Mouse (Mus musculus) lung, postnatal 14 days (tissue): ENCODE results near the gene H2-Q7.
"Not testable (repeated sequence)": the region's sequence is repeated elsewhere in the genome, so short reads cannot be mapped to it uniquely, and the experiment has no call there.

Source experiments
- DNase-seq: peaks from one replicate; pipeline ENCODE4 v3.0.0; 2021

The H2-Q7 gene

DNA sequence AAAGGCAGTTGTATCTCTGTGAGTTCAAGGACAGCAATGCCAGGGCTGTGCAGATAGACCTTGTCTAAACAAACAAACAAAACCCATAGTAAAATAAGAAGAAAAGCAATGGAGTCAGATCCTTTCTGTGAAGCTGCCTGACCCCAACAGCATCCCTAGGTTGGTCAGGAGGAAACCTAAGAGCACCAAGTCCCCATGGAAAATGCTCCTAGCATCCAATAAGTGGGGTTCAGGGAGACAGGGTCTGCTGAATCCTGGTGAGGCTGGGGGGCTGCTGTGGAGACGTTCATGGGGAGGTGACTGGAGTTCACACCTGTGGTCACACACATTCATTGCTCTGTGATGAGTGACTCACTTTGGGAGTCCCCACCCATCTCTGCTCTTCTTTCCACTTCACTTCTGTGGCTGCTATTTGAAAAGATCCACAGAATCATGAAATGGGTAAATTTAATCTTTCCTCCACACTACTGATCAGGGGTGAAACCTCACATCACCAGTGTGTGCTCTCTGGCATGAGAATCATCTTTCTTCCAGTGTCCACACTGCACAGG, 1.5 kb upstream of the H2-Q7 start:
- not testable (repeated sequence) for DNase-seq

DNA sequence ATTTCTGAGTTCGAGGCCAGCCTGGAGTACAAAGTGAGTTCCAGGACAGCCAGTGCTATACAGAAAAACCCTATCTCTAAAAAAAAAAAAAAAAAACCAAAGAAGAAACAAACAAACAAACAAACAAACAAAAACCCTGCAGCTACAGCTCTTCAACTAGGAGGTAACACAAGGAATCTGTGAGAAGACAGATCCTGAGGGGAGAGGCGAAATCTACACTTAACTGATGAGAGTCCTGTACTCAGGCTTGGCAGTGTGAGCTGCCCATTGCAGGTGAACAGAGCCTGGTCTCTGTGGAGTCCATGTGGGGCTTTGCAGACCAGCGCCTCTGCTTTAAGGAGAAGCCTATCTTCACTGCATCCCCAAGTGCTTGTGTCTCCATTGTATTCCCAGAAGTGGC, 560 bp upstream of the H2-Q7 start:
- DNase-seq: not testable (repeated sequence)

DNA sequence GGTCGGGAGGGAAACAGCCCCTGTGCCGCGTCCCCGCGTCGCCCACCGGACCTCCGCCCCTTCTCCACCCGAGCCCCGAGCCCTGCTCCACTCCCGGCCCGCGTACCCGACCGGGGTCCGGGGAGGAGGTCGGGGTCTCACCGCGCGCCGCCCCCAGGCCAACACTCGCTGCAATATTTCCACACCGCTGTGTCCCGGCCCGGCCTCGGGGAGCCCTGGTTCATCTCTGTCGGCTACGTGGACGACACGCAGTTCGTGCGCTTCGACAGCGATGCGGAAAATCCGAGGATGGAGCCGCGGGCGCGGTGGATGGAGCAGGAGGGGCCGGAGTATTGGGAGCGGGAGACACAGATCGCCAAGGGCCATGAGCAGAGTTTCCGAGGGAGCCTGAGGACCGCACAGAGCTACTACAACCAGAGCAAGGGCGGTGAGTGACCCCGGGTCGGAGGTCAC, 366 bp downstream of the H2-Q7 start:
- DNase-seq: not testable (repeated sequence)

DNA sequence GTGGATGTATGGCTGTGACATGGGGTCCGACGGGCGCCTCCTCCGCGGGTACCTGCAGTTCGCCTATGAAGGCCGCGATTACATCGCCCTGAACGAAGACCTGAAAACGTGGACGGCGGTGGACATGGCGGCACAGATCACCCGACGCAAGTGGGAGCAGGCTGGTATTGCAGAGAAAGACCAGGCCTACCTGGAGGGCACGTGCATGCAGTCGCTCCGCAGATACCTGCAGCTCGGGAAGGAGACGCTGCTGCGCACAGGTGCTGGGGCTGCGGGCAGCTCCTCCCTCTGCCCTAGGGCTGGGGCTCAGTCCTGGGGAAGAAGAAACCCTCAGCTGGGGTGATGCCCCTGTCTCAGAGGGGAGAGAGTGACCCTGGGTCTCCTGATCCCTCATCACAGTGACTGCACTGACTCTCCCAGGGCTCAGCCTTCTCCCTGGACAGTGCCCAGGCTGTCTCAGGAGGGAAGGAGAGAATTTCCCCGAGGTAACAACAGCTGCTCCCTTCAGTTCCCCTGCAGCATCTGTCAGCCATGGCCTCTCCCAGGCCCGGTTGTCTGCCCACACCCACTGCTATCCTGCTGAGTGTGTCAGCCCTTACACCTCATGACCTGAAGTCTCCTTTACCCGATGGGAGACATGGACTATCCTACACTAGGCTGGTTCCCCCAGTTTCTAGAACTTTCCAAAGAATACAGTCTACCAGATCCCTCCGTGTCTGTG, 1.1 kb downstream of the H2-Q7 start:
- DNase-seq: not testable (repeated sequence)

DNA sequence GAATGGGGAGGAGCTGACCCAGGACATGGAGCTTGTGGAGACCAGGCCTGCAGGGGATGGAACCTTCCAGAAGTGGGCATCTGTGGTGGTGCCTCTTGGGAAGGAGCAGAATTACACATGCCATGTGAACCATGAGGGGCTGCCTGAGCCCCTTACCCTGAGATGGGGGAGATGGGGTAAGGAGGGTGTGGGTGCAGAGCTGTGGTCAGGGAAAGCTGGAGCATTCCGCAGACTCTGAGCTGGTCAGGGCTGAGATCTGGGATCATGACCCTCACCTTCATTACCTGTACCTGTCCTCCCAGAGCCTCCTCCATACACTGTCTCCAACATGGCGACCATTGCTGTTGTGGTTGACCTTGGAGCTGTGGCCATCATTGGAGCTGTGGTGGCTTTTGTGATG, 3.4 kb downstream of the H2-Q7 start:
- DNase-seq: not testable (repeated sequence)

DNA sequence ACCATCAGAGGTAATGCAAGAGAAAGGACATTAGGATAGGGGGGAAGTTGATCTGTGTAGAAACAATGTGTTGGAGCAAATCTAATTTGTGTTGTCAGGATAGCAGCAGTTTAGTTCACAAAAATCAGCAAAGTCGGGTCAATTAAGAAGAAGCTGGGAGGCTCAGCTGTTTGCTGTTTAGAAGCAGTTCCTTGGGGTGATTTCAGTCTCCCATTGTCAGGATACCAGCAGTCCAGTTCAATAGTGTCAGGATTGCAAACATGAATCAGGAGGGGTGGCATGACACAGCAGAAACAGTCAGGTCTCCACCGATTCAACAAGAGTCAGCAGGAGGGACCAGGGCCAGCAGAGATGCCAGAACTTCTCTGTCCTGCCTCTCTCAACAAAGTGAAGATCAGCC, 5.6 kb downstream of the H2-Q7 start:
- not testable (repeated sequence) for DNase-seq

DNA sequence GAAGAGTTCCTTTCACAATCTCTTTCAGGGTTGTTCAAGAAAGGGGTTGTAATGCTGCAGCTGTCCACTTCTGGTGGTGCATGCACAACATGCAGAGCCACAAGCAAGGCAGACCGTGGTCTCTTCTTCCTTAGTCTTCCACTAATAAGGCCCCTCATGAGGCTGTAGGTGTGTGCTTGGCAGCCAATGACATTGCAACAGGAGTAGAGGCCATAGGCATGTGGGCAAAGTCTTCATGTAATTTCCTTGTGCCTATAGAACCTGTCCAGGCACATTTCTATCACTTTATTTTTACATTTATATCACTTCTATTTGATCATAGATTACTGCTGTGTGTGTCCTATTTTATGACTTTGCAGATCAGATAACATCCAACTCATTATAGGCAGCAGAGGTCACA, 19.3 kb downstream of the H2-Q7 start:
- DNase-seq: not testable (repeated sequence)

DNA sequence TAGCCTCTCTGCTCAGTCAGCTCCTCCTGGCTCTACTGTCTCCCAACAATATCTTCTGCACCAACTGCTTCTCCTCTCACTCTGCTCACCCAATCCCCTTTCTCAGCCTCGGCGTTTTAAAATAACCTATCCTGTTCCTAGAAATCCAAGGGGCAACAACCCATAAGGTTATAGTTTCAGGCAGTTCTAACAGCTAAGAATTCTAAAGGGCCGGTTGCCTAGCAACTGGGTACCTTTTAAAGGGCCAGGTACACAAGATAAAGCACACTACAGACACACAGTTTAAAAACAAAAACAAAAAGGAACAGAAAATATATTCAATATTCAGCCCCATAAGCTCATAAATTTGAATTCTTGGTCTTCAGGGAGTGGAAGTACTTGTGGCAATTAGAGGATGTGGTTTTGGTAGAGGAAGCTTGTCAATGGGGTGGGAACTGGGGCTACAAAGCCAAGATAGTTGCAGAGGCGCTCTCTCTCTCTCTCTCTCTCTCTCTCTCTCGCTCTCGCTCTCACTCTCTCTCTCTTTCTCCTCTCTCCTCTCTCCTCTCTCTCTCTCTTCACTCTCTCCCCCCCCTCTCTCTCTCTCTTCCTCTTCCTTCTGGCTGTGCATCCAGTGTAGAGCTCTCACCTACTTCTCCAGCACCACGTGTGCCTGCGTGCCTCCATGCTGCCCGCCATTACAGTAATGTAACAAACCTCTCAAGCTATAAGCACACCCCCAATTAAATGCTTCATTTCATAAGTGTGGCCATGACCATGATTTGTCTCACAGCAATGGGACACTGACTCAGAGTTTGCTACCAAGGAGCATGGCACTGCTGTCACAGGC, 21.8 kb downstream of the H2-Q7 start:
- DNase-seq: not testable (repeated sequence)

DNA sequence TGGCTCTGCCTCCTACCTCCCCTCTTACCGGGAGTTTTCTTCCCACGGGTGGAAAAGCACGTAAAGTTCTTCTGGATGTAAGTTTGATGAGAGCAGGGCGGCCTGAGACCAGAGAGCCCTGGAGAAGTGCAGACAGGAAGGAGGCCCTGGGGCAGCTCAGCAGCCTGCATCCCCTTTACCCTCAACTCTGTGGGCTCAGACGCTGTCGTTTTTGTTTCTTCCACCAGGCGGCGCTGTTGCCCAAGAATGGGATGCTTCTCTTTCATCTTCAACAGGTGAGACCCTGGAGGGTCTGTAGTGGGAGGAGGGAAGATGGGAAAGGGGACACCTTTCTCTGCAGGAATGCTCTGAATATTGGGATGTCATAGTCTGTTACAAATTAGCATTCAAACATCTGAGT, 26.7 kb downstream of the H2-Q7 start:
- not testable (repeated sequence) for DNase-seq

DNA sequence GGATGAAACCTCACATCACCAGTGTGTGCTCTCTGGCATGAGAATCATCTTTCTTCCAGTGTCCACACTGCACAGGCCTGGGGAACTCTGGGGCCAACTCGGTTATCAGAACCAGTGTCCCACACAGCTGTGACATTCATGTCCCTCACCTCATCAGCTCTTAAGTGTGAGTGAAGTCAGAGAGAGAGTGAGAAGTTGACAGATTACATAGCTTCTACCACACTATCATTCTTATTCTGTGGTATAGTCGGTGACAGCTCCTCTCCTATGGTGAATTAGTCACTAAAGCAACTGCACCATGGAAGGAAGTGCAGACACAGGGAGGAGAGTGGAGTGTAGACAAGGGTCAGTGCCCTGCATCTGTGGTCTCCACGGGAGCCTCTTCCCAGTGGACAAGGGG, 30.0 kb downstream of the H2-Q7 start:
- DNase-seq: not testable (repeated sequence)

DNA sequence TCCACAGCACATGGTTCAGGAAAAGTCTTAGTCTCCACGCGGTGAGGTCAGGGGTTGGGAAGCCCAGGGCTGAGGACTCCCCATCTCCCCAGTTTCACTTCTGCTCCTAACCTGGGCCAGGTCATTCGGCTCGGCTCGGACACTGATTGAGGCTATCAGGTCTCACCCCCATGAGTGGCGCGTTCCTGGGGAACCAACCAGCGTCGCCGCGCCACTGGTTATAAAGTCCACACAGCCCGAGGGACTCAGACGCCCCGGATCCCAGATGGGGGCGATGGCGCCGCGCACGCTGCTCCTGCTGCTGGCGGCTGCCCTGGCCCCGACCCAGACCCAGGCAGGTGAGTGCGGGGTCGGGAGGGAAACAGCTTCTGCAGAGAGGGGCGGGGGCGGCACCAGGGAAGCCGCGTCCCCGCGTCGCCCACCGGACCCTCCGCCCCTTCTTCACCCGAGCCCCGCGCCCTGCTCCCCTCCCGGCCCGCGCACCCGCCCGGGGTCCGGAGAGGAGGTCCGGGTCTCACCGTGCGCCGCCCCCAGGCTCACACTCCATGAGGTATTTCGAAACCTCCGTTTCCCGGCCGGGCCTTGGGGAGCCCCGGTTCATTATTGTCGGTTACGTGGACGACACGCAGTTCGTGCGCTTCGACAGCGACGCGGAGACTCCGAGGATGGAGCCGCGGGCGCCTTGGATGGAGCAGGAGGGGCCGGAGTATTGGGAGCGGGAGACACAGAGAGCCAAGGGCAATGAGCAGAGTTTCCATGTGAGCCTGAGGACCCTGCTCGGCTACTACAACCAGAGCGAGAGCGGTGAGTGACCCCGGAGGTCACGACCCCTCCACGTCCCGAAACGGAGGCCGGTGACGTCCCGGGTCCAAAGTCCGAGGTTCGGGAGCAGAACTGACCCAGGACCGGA, 31.1 kb downstream of the H2-Q7 start, which contains the start of gene H2-Q10:
Gene H2-Q10 (plus strand): TSS at position 248 of the 910 bp plus-strand sequence.
- no peak for DNase-seq

DNA sequence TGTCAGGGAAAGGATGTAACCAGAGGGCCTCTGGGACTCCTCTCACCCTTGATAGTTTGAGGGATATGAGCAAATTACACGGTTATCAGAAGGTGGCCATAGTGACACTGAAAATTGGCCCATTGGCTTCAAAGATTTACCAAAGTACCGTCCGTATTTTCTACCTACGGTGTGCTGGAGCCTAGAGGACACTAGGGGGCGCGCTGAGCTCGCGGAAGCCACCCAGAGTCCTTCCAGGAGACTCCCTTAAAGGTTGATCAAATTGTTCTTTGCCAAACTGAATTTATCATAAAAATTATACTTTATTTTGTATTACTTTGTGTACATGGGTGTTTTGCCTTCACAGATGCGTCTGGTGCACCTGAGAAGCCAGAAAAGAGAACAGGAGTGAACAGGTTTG, 45.1 kb downstream of the H2-Q7 start:
- DNase-seq: peak; percentile 76

DNA sequence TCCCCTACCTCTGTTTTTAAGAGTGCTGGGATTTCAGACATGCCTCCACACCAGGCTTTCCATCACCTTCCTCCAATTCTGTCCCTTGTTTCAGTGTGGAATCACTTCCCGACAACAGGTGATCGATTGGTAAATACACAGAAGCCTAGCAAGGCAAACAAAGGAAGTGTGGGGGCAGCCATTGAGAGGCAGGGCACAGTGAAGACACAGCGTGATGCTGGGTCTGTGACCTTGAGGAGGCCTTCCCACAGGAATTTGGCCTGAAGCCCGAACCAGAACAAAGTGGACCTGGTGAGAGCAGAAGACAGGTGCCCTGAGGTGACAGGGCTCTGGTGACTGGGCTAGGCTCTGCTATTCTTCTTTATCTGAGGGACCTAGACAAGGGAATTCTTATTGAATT, 46.7 kb downstream of the H2-Q7 start:
- no peak for DNase-seq

DNA sequence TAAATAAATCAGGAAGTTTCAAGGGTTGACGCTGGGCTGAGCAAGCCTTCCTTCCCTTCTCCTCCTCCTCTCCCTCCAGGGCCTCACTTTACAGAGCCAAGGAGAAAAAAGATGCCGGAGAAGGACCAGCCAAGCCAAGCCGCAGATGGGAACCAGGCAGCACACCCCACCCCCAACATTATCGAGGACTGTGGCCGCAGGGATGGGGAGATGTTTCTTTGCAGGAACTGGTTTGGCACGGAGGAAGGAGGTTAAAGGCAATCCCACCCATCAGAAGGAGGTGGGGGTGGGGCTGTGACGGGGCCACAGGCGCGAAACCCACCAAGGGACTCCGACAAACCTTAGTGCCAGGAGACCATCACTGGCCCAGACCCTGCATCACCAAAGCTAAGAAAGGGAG, 47.8 kb downstream of the H2-Q7 start:
- DNase-seq: no peak

DNA sequence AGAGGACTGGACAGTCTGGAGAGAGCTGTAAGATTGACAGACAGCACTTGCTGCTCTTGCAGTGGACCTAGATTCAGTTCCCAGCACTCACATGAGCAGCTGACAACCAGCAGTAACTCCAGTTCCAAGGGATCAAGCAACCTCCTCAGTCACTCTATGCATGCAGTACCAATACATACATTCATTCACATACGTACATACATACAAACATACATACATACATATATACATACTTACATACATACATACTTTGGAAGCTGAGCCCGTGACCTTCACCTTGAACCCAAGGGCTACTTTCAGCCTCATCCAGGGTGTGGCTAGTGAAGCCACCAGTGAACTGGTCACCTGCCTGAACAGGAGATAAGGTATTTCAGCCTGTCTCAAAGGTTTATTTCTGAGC, 49.1 kb downstream of the H2-Q7 start:
- DNase-seq: no peak

DNA sequence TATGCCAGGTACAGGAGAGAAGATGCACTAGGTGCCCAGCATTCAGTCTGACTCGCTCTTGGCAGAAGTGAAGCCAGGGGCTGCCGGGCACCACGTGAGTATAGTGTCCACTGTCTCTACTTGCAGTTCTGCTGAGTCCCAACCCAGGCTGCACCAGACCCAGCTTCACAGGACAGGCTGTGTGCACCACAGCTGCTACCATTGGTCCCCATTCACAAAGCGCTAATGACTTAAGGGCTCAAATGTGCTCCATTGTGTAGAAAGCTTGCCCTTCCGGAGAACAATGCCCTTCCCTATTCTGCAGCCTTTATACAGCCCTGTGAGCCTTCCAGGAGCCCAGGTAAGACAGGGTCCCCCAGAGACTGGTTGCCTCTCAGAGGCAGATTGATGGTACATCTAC, 51.4 kb downstream of the H2-Q7 start:
- DNase-seq: no peak
